8 mouse cellular contexts compared by ENCODE assay signal in the genomic region with DNA sequence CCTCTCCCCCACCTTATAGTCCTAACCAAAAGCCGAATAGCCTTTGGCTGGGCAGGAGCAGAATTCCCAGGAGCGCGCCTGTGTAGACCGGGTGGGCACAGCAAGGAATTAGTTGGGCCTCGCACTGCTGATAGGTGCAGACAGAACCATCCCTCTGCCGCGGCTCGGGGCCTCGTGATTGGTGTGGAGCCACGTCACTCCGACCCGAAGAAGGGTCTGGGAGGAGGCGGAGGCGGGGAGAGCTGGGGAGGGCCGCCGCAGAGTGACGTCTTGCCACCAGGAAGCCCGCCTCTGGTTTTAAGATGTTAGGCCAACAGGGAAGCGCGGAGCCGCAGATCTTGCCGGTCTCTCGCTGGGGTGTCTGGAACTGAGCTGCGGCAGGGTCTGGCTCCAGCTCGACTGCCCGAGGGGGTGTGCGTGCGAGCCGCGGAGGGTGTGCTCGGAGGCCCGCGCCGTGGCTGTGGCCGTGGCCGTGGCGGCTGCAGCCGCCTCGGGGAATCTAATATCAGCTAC. TPM values are rescaled to one million over a fixed set of nuclear protein-coding genes. Genes with fewer than 3 reads are reported as not detected.
DNase-seq lines count a peak whose midpoint lies in the region; ATAC-seq lines count a peak whose summit lies in the region.

No protein-coding gene starts in this region.

- ATAC-seq in erythroid progenitor cell, adult 5-6 weeks (replicated peaks; ENCODE audit: low FRiP score, poor library complexity, severe bottlenecking): no peak

- no peaks in the 10 kb centered on the region for H3K36me3 ChIP-seq in embryonic facial prominence, embryonic 10.5 days (replicated peaks)
- no peaks in the 10 kb centered on the region for H3K36me3 ChIP-seq in heart, embryonic 10.5 days

- peaks cover 39% of the 10 kb centered on the region for H3K4me1 ChIP-seq in embryonic facial prominence, embryonic 10.5 days
- H3K4me1 ChIP-seq in heart, embryonic 10.5 days: peaks cover 34% of the 10 kb centered on the region

- DNase-seq in ovary, adult 18-20 months (ENCODE audit: low spot score): peak; percentile 63
- no peak for DNase-seq in ovary, postnatal 10 days (ENCODE audit: low spot score)
- DNase-seq in embryonic facial prominence, embryonic 10.5 days (ENCODE audit: low spot score): peak; percentile 97
- peak; percentile 97 for DNase-seq in heart, embryonic 10.5 days (ENCODE audit: low spot score)
- peak; percentile 81 for DNase-seq in kidney, adult 9 months
- peak; percentile 79 for DNase-seq in lung, postnatal 14 days
- DNase-seq in retina, postnatal 7 days (ENCODE audit: low read depth, low spot score): peak; percentile 53

- peak overlapping the region; percentile 64 for H3K4me3 ChIP-seq in embryonic facial prominence, embryonic 10.5 days
- peak overlapping the region; percentile 73 for H3K4me3 ChIP-seq in heart, embryonic 10.5 days

- peak overlapping the region; percentile 73 for H3K27ac ChIP-seq in embryonic facial prominence, embryonic 10.5 days (replicated peaks)
- peak overlapping the region; percentile 89 for H3K27ac ChIP-seq in heart, embryonic 10.5 days

- no peaks in the 10 kb centered on the region for H3K9me3 ChIP-seq in embryonic facial prominence, embryonic 10.5 days
- no peaks in the 10 kb centered on the region for H3K9me3 ChIP-seq in heart, embryonic 10.5 days

- H3K27me3 ChIP-seq in embryonic facial prominence, embryonic 10.5 days (replicated peaks; ENCODE audit: low read depth, poor library complexity, severe bottlenecking): peaks cover 100% of the 10 kb centered on the region
- peaks cover 93% of the 10 kb centered on the region for H3K27me3 ChIP-seq in heart, embryonic 10.5 days (ENCODE audit: insufficient read depth, poor library complexity, severe bottlenecking)

- WGBS in embryonic facial prominence, embryonic 10.5 days: under 1% methylated on average over 39 of the region's 39 CpGs
- under 1% methylated on average over 39 of the region's 39 CpGs for WGBS in heart, embryonic 10.5 days

RNA-seq across cellular contexts. Expression of a gene that starts 14.0 kb away (rescaled TPM):
- 41.4 and 43.8 TPM in 2 replicates for polyA plus RNA-seq in embryonic facial prominence, embryonic 10.5 days (2016; fragmentation: Nextera tagmentation; extraction: Ambion mirVana)
- 35.1 and 60.0 TPM in 2 replicates for polyA plus RNA-seq in heart, embryonic 10.5 days (2016; fragmentation: Nextera tagmentation; extraction: Ambion mirVana)
- total RNA-seq in erythroid progenitor cell, adult 5-6 weeks (2015; ENCODE audit: low replicate concordance): not detected in 2 replicates
- not detected in 2 replicates for total RNA-seq in erythroid progenitor cell, adult 5-6 weeks (2017; ENCODE audit: low replicate concordance)
